Mouse (Mus musculus) large intestine, adult 2 months (tissue): ENCODE measurements around the gene Cfap97d2. TPM values are rescaled to one million over a fixed set of nuclear protein-coding genes. Genes with fewer than 3 reads are reported as not detected.
"Not testable (repeated sequence)": the region's sequence is repeated elsewhere in the genome, so short reads cannot be mapped to it uniquely, and the experiment has no call there.

Experiments
- DNase-seq: peaks from one replicate; pipeline ENCODE4 v3.0.0-alpha.2; 2012; ENCODE audit warnings: low read depth, low spot score
- WGBS: fragments of 180-500 bp; shearing (Covaris S2); methylation state at CpG from one replicate; pipeline ENCODE4 v1.1.7; 2018; 5-methylcytosine and 5-hydroxymethylcytosine counted together
- polyA plus RNA-seq: library from polyadenylated mRNA; depleted of rRNA; stranded (reverse); fragments of >200 nt; gene quantifications from 2 replicates; pipeline ENCODE4 v1.2.3, GENCODE M21; 2012

Gene Cfap97d2
- polyA plus RNA-seq, 1 experiment: 0.12 TPM

GRCm38 (mm10) chr8:13725722-13726121, 20.0 kb downstream of the Cfap97d2 start:
- peak; percentile 31 for DNase-seq

DNA sequence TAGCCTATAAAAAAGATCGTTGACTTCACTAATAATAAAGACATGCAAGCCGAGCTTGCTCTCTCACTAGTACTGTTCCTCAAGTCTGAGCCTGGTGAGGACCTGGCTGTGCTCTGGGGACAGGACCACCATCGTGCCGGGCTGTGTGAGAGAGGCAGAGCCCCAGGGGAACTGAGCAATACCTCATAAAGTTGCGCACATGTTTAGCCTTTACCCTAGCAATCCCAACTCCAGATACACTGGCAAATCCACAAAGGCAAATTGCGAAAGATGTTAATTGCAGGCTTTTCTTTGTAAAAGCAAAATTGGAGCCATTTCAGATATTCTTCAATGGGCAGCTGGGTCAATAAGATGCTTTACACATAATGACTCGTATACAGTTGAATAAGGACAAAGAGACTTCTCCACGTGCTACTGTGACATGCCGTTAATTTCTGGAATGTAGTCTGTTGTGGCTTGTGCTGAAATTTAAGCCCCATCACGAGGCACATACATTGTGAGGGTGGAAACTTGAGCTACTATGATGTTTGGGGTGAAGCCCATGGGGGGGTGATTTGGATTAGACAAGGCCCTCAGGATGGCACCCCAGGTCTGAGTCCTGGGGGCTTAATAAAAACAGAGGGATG, 21.9 kb downstream of the Cfap97d2 start:
- 25% methylated on average over 10 of the region's 10 CpGs for WGBS
- DNase-seq: no peak

DNA sequence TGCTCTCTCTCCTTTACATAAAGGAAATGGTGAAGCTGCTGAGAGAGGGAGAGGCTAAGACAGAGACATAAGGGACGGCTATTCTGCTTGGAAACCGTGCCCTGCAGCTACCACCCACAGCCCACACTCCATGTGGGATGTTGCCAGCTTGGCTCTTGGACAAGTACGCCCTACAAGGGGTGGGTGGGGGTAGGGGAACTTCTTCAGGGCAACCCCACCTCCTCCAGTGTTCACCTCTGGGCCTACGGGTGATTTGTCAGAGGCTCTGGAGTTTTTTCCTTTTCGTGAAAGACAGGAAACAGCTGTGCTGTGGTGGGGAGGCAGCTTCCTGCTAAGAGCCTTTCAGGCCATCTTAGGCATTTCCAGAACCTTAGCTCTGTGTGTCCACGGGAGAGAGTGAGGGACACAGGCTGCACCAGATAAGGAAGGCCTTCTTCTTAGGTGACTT, 34.7 kb downstream of the Cfap97d2 start:
- DNase-seq: no peak

DNA sequence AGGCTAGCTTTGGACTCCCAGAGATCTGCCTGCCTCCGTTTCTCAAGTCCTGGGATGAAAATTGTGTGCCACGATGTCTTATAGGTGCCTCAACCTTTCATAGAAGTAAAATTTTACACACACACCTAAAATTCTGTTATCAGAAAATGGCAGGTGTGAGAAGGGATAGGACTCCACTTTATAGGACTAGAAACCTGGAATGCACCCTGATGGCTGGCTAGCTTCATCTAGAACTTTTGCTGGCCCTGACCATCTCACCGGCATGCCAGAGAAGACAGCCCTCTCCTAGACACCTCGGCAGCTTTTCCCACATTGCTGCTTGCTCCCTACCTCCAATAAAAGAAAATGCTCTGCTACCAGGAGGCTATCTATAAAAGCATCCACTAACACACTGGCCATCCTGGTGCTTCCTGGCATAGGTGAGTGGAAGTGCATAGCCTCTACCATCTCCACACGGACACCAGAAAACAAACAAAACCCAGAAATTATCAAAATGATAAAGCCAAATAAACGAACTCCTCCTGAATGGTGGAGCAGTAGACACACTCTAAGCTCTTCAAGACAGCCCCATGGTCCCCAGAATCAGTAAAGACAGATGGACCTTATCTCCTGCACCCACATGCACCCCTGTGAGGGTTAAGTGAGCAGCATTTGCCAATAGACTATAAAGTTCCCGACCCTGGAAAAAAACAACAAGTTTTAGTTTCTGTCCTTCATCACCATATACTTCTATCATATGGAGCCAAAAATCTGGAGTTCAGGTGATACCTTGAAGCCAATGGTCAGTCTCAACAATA, 35.3 kb downstream of the Cfap97d2 start:
- 66% methylated on average over 7 of the region's 7 CpGs for WGBS
- no peak for DNase-seq

More for the DNA sequence above, 34.7 kb downstream of the Cfap97d2 start:
- WGBS: 42% methylated on average over 6 of the region's 6 CpGs

- 85% methylated on average over 6 of the region's 6 CpGs for WGBS
- DNase-seq: not testable (repeated sequence)
Observed at GRCm38 (mm10) chr8:13746212-13746611, 40.5 kb downstream of the Cfap97d2 start.

GRCm38 (mm10) chr8:13747626-13748025, 41.9 kb downstream of the Cfap97d2 start:
- WGBS: 8% methylated on average over 3 of the region's 3 CpGs
- no peak for DNase-seq

DNA sequence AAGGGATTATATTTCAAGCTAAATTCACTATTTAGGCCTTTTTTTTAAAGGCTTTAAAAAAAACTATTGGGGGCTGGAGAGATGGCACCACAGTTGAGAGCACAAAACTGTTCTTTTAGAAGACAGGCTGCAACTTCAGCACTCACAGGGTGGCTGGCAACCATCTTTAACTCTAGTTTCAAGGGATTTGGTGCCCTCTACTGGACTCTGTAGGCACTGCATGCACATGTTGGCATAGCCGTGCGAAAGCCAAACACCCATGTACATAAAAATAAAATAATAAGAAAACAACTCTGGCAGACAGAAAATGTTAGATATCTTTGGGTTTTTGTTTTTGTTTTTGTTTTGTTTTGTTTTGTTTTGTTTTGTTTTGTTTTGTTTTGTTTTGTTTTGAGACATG, 48.0 kb downstream of the Cfap97d2 start:
- no peak for DNase-seq
- 12% methylated on average over 2 of the region's 2 CpGs for WGBS

DNA sequence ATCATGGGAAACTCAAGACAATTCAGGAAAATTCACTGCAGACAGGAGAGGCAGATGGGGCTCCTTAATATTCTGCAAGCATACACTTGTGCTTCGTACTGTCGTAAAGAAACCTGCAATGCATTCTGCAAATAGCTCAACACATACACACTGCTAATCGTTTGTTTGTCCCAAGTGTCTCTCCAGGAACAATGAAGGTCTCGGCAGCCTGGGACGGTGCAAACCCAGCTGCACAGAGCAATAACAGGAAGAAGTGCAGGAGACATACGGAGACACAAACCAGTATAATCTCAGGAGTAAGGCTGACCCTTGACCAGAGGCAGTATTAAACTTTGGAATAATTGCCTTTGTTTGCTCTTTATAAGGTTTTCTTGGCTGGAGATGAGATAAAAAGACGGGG, 50.8 kb downstream of the Cfap97d2 start:
- DNase-seq: no peak
- 12% methylated on average over 7 of the region's 7 CpGs for whole genome bisulfite sequencing

DNA sequence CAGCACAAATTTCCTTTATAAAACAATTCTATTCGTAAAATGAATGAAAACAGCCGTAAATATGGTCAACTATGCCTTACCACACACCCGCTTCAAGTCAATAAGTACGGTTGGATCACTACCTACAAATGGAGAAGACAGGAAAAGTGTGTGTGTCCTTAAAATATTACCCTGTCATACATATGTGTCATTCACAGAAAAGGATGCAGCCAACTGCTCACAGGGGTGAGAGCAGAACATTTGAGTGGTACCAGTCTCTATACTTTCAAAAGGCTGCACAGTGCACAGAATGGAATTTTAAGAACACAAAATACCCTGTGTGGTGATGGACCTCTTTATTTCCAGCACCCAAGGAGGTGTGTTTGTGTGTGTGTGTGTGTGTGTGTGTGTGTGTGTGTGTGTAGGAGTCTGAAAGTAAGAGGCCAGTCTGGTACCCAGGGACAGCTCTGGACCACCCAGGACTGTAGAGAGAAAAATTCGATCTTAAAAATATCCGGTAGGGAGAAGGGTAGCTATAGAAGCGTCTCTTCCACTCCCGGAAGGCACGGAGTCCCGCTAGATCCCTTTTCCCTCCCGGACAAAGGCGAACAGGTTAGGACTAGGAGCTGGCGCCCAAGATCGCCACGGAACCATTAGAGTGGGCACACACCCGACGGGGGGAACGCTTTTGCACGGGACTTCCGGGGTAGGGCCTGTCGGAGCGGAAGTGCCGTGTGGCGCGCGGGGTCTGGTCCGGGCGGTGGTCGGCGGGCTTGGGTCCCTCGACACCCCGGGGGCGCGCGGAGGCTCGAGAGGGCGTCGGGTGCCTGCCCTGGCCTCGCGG, 51.5 kb downstream of the Cfap97d2 start, which contains the start of gene Cdc16:
TSS of gene Cdc16 (plus strand) at position 695 of the 823 bp plus-strand sequence.
- WGBS: 2% methylated on average over 40 of the region's 40 CpGs
- DNase-seq: no peak

GRCm38 (mm10) chr8:13757805-13758727, 52.4 kb downstream of the Cfap97d2 start:
- under 1% methylated on average over 38 of the region's 38 CpGs for WGBS
- no peak for DNase-seq

DNA sequence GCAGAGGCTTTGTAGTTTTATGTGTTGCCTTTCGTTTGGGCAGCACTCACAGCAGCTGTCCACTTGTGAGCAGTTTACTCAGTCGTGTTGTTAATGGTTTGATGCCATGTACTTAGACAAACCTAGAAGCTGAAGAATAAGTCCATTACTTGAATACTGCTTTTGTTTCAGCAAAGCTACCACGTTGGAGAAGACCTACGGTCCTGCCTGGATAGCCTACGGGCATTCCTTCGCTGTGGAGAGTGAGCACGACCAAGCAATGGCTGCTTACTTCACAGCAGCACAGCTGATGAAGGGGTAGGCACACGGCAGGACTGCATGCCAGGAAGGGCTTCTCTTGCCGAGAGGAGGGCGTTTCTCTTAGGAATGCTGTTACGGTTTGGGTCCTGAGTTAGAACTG, 63.5 kb downstream of the Cfap97d2 start:
- no peak for DNase-seq
- 83% methylated on average over 11 of the region's 11 CpGs for WGBS

GRCm38 (mm10) chr8:13780536-13780935, 74.8 kb downstream of the Cfap97d2 start:
- WGBS: 60% methylated on average over 3 of the region's 3 CpGs
- DNase-seq: no peak

DNA sequence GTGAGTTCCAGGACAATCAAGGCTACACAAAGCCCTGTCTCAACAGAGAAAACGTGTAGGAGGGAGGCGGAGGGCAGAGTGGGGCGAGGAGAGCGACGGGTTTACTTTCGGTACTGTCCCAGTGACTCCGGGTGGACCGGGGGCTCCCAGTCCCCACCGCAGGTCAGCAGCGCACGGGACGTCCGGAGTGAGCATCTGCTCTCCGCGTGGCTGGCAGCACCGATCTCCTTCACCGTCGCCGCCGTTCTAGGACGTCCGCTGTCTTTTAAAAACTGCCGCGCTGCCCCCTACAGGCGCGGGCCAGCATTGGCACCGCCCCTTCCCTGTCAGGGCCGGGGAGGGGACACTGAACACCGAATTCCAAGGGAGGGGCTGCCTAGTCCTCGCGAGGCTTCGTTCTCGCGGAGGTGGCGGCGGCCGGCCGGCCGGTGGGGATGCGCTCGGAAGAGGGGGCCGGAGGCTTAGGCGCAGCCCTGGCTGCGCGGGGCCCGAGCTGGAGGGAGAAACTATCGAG, 79.6 kb downstream of the Cfap97d2 start, which contains the start of gene Upf3a:
TSS of gene Upf3a (plus strand) at position 366 of the 514 bp plus-strand sequence.
- peak; percentile 79 for DNase-seq
- WGBS: 1% methylated on average over 47 of the region's 47 CpGs

DNA sequence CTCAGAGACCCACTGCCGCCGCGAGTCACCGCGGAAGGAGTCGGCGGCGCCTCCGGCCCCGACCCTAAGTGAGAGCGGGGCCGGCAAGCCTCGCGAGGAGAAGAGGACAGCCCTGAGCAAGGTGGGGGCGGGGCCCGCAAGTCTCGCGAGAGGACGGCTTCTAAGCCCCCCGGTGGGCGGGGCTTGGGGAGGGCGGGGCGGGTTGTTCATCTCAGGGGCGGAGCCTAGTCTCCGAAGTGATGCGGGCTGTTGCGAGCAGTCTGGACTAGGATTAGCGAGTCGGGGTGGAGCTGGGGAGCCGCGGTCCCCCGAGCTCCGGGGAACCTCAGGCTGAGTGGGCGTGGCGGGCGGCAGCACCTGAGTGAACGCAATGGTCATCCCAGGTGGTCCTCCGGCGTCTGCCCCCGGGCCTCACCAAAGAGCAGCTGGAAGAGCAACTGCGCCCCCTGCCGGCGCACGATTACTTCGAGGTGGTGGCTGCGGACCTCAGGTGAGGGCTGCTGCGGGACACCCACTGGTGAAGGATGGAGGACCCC, 80.1 kb downstream of the Cfap97d2 start:
- WGBS: under 1% methylated on average over 43 of the region's 47 CpGs
- peak; percentile 81 for DNase-seq

DNA sequence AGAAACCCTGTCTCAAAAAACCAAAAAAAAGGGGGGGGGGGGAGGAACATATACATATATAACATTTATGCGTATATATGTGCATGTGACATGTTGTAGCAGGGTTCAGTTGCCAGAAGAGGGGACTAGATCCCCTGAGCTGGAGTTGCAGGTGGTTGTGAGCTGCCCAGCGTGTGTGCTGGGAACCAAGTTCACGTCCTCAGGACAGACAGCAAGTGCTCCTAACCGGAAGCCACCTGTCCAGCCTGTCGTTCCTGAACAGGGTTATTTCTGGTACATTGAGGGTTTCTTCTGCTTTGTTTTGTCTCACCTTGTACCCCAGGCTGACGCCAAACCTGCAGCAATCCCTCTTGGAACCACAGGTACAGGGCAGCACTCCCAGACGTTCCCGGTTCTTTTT, 83.9 kb downstream of the Cfap97d2 start:
- 95% methylated on average over 8 of the region's 8 CpGs for WGBS
- DNase-seq: no peak
